Mouse (Mus musculus): Measurements from ENCODE around the gene Slamf6. TPM values are rescaled to one million over a fixed set of nuclear protein-coding genes. Genes with fewer than 3 reads are reported as not detected.
"Not testable (repeated sequence)": the region's sequence is repeated elsewhere in the genome, so short reads cannot be mapped to it uniquely, and the experiment has no call there.

Gene Slamf6
- polyA plus RNA-seq, 1 experiment = 17.1 TPM

DNA sequence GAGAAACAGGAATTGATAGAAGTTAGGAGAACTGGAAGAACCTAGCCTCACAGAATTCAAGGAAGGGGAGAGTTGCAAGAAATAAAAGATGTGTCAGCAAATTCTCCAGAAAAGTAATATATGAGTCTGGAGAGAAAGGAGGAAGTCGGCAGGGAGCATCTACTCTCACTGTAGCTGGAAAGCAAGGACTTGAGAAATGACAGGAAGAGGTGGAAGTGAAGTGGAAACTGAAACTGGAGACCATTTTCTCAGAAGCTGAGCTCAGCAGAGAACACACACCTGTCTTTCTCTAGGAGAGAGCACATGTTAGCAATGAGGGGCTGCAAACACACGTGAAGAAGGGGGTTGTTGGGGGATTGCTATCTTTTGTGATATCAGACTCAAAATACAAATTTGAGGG lies 40.1 kb downstream of the Slamf6 start:
- H3K27ac ChIP-seq (ENCODE audit: insufficient read depth, low read length) = no peak overlapping the region
- no peaks in the 10 kb centered on the region for H3K36me3 ChIP-seq (ENCODE audit: control insufficient read depth, insufficient read depth, low read length)
- 5% methylated on average over 2 of the region's 2 CpGs for WGBS
- DNase-seq (ENCODE audit: low read depth in 1 of 2, low spot score in 2 of 2) = no peak
- no peaks in the 10 kb centered on the region for H3K27me3 ChIP-seq (ENCODE audit: control insufficient read depth, insufficient read depth, low read length)
- H3K4me1 ChIP-seq (ENCODE audit: control insufficient read depth, insufficient read depth, insufficient read length) = peaks cover 15% of the 10 kb centered on the region; the same call in 1 of the 2 replicates
- no peak for TF ChIP-seq POLR2A (IDR thresholded peaks at IDR 0.05; ENCODE audit: low read depth, low read length)
- no peak for TF ChIP-seq CTCF (IDR thresholded peaks at IDR 0.05; ENCODE audit: extremely low read depth, insufficient read depth, insufficient read length, insufficient replicate concordance)
- no peak overlapping the region for H3K4me3 ChIP-seq (ENCODE audit: extremely low read depth, insufficient read depth, insufficient read length)

DNA sequence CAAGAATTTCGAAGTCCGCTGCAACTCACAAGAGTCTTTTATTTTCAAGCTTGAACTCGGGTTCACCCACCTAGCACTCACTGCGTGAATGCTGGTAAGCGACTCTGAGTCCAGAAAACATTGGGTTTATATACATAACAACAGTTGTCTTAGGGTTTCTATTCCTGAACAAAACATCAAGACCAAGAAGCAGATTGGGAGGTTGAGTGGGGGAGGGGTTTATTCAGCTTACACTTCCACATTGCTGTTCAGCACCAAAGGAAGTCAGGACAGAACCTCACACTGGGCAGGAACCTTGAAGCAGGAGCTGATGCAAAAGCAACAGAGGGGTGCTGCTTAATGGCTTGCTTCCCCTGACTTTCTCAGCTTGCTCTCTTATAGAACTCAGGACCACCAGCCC lies 43.4 kb downstream of the Slamf6 start:
- H3K36me3 ChIP-seq (ENCODE audit: control insufficient read depth, insufficient read depth, low read length) = no peaks in the 10 kb centered on the region
- H3K4me1 ChIP-seq (ENCODE audit: control insufficient read depth, insufficient read depth, insufficient read length) = peaks cover 14% of the 10 kb centered on the region
- DNase-seq (ENCODE audit: low read depth in 1 of 2, low spot score in 2 of 2) = no peak
- H3K27ac ChIP-seq (ENCODE audit: insufficient read depth, low read length) = no peak overlapping the region
- H3K27me3 ChIP-seq (ENCODE audit: control insufficient read depth, insufficient read depth, low read length) = no peaks in the 10 kb centered on the region
- TF ChIP-seq POLR2A (IDR thresholded peaks at IDR 0.05; ENCODE audit: low read depth, low read length) = no peak
- 94% methylated on average over 5 of the region's 5 CpGs for WGBS
- H3K4me3 ChIP-seq (ENCODE audit: extremely low read depth, insufficient read depth, insufficient read length) = no peak overlapping the region

DNA sequence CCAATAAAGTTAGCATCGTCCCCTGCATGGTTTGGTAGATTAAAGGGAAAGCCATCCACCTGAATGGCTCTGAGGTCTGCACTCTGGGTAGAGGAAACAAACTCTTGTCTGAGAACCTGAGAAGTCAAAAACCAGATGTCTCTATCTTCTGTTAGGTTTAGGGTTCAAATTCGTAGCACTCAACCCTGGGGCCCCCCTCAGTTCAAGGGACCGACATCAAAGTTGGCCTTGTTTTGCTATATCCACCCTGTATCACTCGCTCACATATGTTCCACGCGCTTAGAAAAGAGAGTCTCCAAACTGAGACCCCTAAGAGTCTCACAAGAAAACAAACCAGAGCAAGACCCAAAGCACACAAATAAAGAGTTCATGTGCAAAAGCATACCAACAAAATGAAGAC lies 44.4 kb downstream of the Slamf6 start:
- Histone ChIP-seq H3K27ac (ENCODE audit: insufficient read depth, low read length) (peak overlapping the region; percentile 25; the same call in 1 of the 2 replicates), H3K27me3 (ENCODE audit: control insufficient read depth, insufficient read depth, low read length) (no peaks in the 10 kb centered on the region), H3K36me3 (ENCODE audit: control insufficient read depth, insufficient read depth, low read length) (no peaks in the 10 kb centered on the region), H3K4me1 (ENCODE audit: control insufficient read depth, insufficient read depth, insufficient read length) (peaks cover 18% of the 10 kb centered on the region), H3K4me3 (ENCODE audit: extremely low read depth, insufficient read depth, insufficient read length) (no peak overlapping the region)
- DNase-seq (ENCODE audit: low read depth in 1 of 2, low spot score in 2 of 2) = no peak
- 72% methylated on average over 6 of the region's 6 CpGs for WGBS
- TF ChIP-seq CTCF (IDR thresholded peaks at IDR 0.05; ENCODE audit: extremely low read depth, insufficient read depth, insufficient read length, insufficient replicate concordance) = no peak
- TF ChIP-seq POLR2A (IDR thresholded peaks at IDR 0.05; ENCODE audit: low read depth, low read length) = no peak

DNA sequence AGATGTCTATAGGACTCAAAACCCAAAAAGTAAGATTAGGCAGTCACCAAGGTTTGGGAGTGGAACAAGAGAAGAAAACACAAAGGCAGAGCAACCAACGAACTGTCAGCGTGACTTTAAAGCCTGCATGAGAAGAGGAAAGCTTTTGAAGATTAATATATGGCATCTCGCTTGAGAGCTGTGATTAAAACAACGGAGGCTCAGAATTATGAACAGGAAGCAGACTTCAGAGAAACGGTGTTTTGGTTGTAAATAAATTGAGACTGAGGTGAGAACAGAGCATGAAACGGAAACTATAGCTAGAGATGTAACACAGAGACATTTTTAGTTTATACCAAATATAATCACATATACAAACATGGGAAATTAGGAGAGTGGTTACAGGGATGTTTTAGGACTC lies 46.3 kb downstream of the Slamf6 start:
- Histone ChIP-seq H3K4me1 (ENCODE audit: control insufficient read depth, insufficient read depth, insufficient read length) (peaks cover 18% of the 10 kb centered on the region), H3K27ac (ENCODE audit: insufficient read depth, low read length) (0 out of 2 replicates have a peak overlapping the region, but pooled peaks have one; percentile 17), H3K36me3 (ENCODE audit: control insufficient read depth, insufficient read depth, low read length) (no peaks in the 10 kb centered on the region), H3K27me3 (ENCODE audit: control insufficient read depth, insufficient read depth, low read length) (no peaks in the 10 kb centered on the region), H3K4me3 (ENCODE audit: extremely low read depth, insufficient read depth, insufficient read length) (no peak overlapping the region)
- 21% methylated on average over 6 of the region's 6 CpGs for WGBS
- TF ChIP-seq CTCF (IDR thresholded peaks at IDR 0.05; ENCODE audit: extremely low read depth, insufficient read depth, insufficient read length, insufficient replicate concordance) (no peak), POLR2A (IDR thresholded peaks at IDR 0.05; ENCODE audit: low read depth, low read length) (no peak)
- no peak for DNase-seq (ENCODE audit: low read depth in 1 of 2, low spot score in 2 of 2)

DNA sequence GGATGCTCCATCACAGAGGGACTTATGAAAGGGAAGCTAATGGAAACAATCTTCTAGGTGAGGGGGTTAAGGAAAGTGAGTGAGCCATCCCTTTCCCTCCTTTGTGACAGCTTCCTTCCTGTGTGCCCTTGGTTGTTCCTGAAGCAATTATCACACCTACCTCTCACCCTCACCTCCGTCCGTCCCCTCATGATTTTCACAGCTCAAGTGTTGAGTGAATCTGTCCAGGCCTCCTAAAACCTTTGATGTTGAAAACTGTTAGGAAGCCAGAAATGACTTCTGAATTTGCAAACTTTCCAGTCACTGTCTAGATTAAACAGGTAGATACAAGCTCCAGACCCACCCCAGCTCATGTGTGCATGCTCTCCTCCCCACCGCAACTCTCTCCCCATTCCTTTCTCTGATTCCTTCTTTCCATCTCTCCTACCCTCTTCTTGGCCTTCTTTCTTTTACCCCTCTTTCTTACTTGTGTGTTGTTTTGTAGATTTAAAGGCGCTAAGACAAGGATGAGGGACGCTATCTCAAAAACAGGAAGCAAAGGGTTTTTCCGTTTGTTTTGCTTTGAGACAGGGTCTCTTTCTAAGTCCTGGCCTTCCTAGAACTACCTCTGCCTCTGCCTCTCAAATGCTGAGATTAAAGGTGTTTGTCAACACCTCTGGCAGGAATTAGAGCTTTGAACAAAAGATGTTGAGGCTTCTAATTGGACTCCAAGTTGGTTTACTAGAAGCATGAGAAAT lies 48.9 kb downstream of the Slamf6 start:
- H3K27ac ChIP-seq (ENCODE audit: insufficient read depth, low read length) = peak overlapping the region; percentile 61
- DNase-seq (ENCODE audit: low read depth in 1 of 2, low spot score in 2 of 2) = no peak

DNA sequence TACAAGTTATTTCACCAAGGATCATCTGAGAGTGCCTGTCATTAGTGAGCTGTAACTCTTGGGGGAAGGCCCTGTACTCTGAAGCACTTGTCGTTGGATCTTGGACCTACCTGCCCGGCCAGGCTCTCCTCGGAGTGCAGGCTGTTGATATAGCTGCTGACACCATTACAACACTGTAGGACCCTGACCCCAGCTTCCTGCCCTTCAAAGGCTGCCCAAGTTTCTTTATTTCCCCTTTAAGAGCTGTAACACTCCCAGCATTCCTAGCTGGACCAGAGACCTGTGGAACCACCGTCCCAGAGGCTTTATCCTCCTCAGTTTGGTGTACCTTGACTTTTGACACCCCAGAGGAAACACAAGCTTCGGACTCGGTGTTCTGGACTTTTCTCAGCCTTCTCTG lies 51.9 kb downstream of the Slamf6 start:
- 88% methylated on average over 6 of the region's 6 CpGs for WGBS
- Histone ChIP-seq H3K4me3 (ENCODE audit: extremely low read depth, insufficient read depth, insufficient read length) (no peak overlapping the region), H3K4me1 (ENCODE audit: control insufficient read depth, insufficient read depth, insufficient read length) (peaks cover 16% of the 10 kb centered on the region; the same call in 1 of the 2 replicates), H3K27ac (ENCODE audit: insufficient read depth, low read length) (no peak overlapping the region), H3K36me3 (ENCODE audit: control insufficient read depth, insufficient read depth, low read length) (no peaks in the 10 kb centered on the region), H3K27me3 (ENCODE audit: control insufficient read depth, insufficient read depth, low read length) (no peaks in the 10 kb centered on the region)
- no peak for DNase-seq (ENCODE audit: low read depth in 1 of 2, low spot score in 2 of 2)
- TF ChIP-seq CTCF (IDR thresholded peaks at IDR 0.05; ENCODE audit: extremely low read depth, insufficient read depth, insufficient read length, insufficient replicate concordance) = no peak
- TF ChIP-seq POLR2A (IDR thresholded peaks at IDR 0.05; ENCODE audit: low read depth, low read length) = no peak

More for the DNA sequence above, 48.9 kb downstream of the Slamf6 start:
- Histone ChIP-seq H3K4me1 (ENCODE audit: control insufficient read depth, insufficient read depth, insufficient read length) (peaks cover 18% of the 10 kb centered on the region), H3K36me3 (ENCODE audit: control insufficient read depth, insufficient read depth, low read length) (no peaks in the 10 kb centered on the region), H3K27me3 (ENCODE audit: control insufficient read depth, insufficient read depth, low read length) (no peaks in the 10 kb centered on the region), H3K4me3 (ENCODE audit: extremely low read depth, insufficient read depth, insufficient read length) (no peak overlapping the region)
- WGBS = 52% methylated on average over 6 of the region's 6 CpGs
- TF ChIP-seq CTCF (IDR thresholded peaks at IDR 0.05; ENCODE audit: extremely low read depth, insufficient read depth, insufficient read length, insufficient replicate concordance) (no peak), POLR2A (IDR thresholded peaks at IDR 0.05; ENCODE audit: low read depth, low read length) (no peak)

DNA sequence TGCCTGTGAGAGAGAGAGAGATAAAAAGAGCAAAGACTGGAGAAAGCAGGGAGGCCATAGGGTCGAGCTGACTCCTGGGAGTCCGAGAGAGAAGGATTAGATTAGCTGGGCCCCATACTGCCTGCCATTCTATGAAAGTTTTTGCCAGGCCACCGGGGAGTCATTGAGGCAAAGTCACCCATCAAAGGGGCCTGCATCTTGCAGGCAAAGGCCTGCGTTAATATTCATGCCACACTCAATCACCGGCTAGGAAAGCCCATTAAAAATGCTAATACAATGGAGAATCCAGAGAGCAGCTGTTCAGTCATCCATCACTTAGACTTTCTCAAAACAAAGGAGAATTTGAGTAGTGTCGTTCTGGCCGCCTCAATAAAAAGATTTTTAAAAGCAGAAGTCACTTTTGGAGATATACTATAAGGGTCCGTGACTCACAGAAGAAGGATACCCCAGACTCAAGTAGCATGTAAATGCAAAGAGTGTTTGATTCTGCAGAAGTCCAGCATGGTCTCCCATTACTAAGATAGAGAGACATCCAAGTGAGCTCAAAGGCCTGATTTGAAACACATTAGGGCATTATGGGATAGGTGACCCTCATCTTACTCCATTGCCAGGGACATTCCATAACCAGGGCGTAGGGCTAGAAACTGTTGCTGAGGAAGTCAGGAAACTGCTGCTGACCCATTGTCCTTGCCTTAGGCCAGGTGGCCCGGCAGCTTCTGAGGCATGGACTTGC lies 53.7 kb downstream of the Slamf6 start:
- Histone ChIP-seq H3K4me1 (ENCODE audit: control insufficient read depth, insufficient read depth, insufficient read length) (peaks cover 9% of the 10 kb centered on the region; the same call in 1 of the 2 replicates), H3K36me3 (ENCODE audit: control insufficient read depth, insufficient read depth, low read length) (no peaks in the 10 kb centered on the region), H3K27me3 (ENCODE audit: control insufficient read depth, insufficient read depth, low read length) (no peaks in the 10 kb centered on the region), H3K4me3 (ENCODE audit: extremely low read depth, insufficient read depth, insufficient read length) (no peak overlapping the region), H3K27ac (ENCODE audit: insufficient read depth, low read length) (no peak overlapping the region)
- no peak for DNase-seq (ENCODE audit: low read depth in 1 of 2, low spot score in 2 of 2)
- 90% methylated on average over 10 of the region's 10 CpGs for WGBS
- TF ChIP-seq CTCF (IDR thresholded peaks at IDR 0.05; ENCODE audit: extremely low read depth, insufficient read depth, insufficient read length, insufficient replicate concordance) = no peak
- no peak for TF ChIP-seq POLR2A (IDR thresholded peaks at IDR 0.05; ENCODE audit: low read depth, low read length)

DNA sequence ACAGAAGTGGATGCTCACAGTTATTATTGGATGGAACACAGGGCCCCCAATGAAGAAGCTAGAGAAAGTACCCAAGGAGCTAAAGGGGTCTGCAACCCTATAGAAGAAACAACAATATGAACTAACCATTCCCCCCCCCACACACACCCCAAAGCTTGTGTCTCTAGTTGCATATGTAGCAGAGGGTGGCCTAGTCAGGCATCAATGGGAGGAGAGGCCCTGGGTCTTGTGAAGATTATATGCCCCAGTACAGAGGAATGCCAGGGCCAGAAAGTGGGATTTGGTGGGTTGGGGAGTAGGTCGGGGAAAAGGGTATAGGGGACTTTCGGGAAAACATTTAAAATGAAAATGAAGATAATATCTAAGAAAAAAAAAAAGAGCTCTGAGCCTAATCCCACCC lies 57.0 kb downstream of the Slamf6 start:
- not testable (repeated sequence) for H3K27me3 ChIP-seq (ENCODE audit: control insufficient read depth, insufficient read depth, low read length); DNase-seq (ENCODE audit: low read depth in 1 of 2, low spot score in 2 of 2)
- 94% methylated on average over 2 of the region's 2 CpGs for WGBS

More for the DNA sequence above, 57.0 kb downstream of the Slamf6 start:
- H3K27ac ChIP-seq (ENCODE audit: insufficient read depth, low read length); H3K4me3 ChIP-seq (ENCODE audit: extremely low read depth, insufficient read depth, insufficient read length); H3K36me3 ChIP-seq (ENCODE audit: control insufficient read depth, insufficient read depth, low read length); H3K4me1 ChIP-seq (ENCODE audit: control insufficient read depth, insufficient read depth, insufficient read length): not testable (repeated sequence)

Data from spleen, adult 2 months (tissue).